Mouse (Mus musculus): ENCODE results near the gene Sipa1l1.

- TF ChIP-seq GATA1 (IDR thresholded peaks at IDR 0.05; ENCODE audit: borderline replicate concordance, low read length) (no peak), CTCF (IDR thresholded peaks at IDR 0.05; ENCODE audit: low read depth, low read length) (no peak), TAL1 (conservative IDR thresholded peaks at IDR 0.05; ENCODE audit: low read depth, low read length) (no peak)
Observed at GRCm38 (mm10) chr12:82441479-82441878, 272.4 kb downstream of the Sipa1l1 start.

Data from G1E (cell line).